Comparison of ENCODE assay signal across 9 mouse cellular contexts in genomic region chr14:57534961-57535360, GRCm38 (mm10). TPM values are rescaled to one million over a fixed set of nuclear protein-coding genes. Genes with fewer than 3 reads are reported as not detected.
DNase-seq lines count a peak whose midpoint lies in the region; ATAC-seq and TF ChIP-seq lines count a peak whose summit lies in the region.
"Had no signal": no experiment of that assay in that cellular context is flagged by ENCODE, and none has a peak within 500 bp of the region (broad histone marks: within the 10 kb centered on the region; RNA-seq: fewer than 3 reads in every experiment).

No protein-coding gene starts in this region.

- H3K36me3 ChIP-seq in E14TG2a.4 (ENCODE audit: insufficient read depth, low read length), result no peaks in the 10 kb centered on the region
- no peaks in the 10 kb centered on the region for H3K36me3 ChIP-seq in forebrain, embryonic 15.5 days
- no peaks in the 10 kb centered on the region for H3K36me3 ChIP-seq in hindbrain, embryonic 10.5 days
- H3K36me3 ChIP-seq: liver, embryonic 13.5 days had no signal

- 8% methylated on average over 8 of the region's 8 CpGs for WGBS in forebrain, embryonic 15.5 days
- WGBS in hindbrain, embryonic 10.5 days, result 8% methylated on average over 8 of the region's 8 CpGs

- H3K4me3 ChIP-seq in E14TG2a.4 (replicated peaks; ENCODE audit: low read length), result peak overlapping the region; percentile 26
- no peak overlapping the region for H3K4me3 ChIP-seq in forebrain, embryonic 15.5 days
- H3K4me3 ChIP-seq in hindbrain, embryonic 10.5 days, result no peak overlapping the region
- H3K4me3 ChIP-seq: liver, embryonic 13.5 days had no signal

- H3K9me3 ChIP-seq in E14TG2a.4 (ENCODE audit: low read length), result no peaks in the 10 kb centered on the region
- H3K9me3 ChIP-seq in forebrain, embryonic 15.5 days, result no peaks in the 10 kb centered on the region
- H3K9me3 ChIP-seq in hindbrain, embryonic 10.5 days, result no peaks in the 10 kb centered on the region
- H3K9me3 ChIP-seq: liver, embryonic 13.5 days had no signal

- peak overlapping the region; percentile 52; the same call in 1 of the 2 replicates for H3K27ac ChIP-seq in forebrain, embryonic 15.5 days (replicated peaks)
- H3K27ac ChIP-seq in hindbrain, embryonic 10.5 days, result peak overlapping the region; percentile 56; the same call in 1 of the 2 replicates
- H3K27ac ChIP-seq: liver, embryonic 13.5 days had no signal

- no peak for TF ChIP-seq CTCF in E14TG2a.4 (conservative IDR thresholded peaks at IDR 0.05; ENCODE audit: low read length)

- H3K27me3 ChIP-seq in E14TG2a.4 (ENCODE audit: insufficient read depth, low read length), result peaks cover 46% of the 10 kb centered on the region
- H3K27me3 ChIP-seq in forebrain, embryonic 15.5 days, result no peaks in the 10 kb centered on the region
- H3K27me3 ChIP-seq in hindbrain, embryonic 10.5 days (ENCODE audit: insufficient read depth, poor library complexity, severe bottlenecking), result peaks cover 55% of the 10 kb centered on the region

- peaks cover 88% of the 10 kb centered on the region for H3K4me1 ChIP-seq in E14TG2a.4 (replicated peaks; ENCODE audit: low read depth, low read length)
- H3K4me1 ChIP-seq in forebrain, embryonic 15.5 days, result peaks cover 42% of the 10 kb centered on the region
- H3K4me1 ChIP-seq in hindbrain, embryonic 10.5 days (replicated peaks), result peaks cover 35% of the 10 kb centered on the region

- ATAC-seq in cerebellum, adult (ENCODE audit: insufficient number of reproducible peaks, low FRiP score, low TSS enrichment), result peak; percentile 10; the same call in 1 of the 2 replicates
- ATAC-seq in forebrain, embryonic 15.5 days (replicated peaks), result peak; percentile 49; the same call in 1 of the 2 replicates

- no peak overlapping the region for H3K9ac ChIP-seq in forebrain, embryonic 15.5 days (replicated peaks)
- H3K9ac ChIP-seq: liver, embryonic 13.5 days had no signal

- no peak for DNase-seq in cerebellum, postnatal 4 days (ENCODE audit: low spot score in 2 of 2)
- DNase-seq in hindbrain, embryonic 10.5 days (ENCODE audit: low spot score), result no peak
- DNase-seq in lung, postnatal 4 days, result peak; percentile 54 to 83
- DNase-seq in spleen, adult 12 weeks (ENCODE audit: low spot score), result no peak
- no peak for DNase-seq in right cerebral cortex, postnatal 25 days
- DNase-seq: liver, embryonic 13.5 days had no signal

- H3K4me2 ChIP-seq in forebrain, embryonic 15.5 days (replicated peaks), result no peak overlapping the region
- H3K4me2 ChIP-seq: liver, embryonic 13.5 days had no signal

RNA-seq across cellular contexts. Expression of gene Il17d, which starts 10.4 kb away (rescaled TPM):
- 4.6 and 5.8 TPM in 2 replicates for polyA plus RNA-seq in forebrain, embryonic 15.5 days (2015; fragmentation: Nextera tagmentation; extraction: Ambion mirVana)
- 0.96 and 1.9 TPM in 2 replicates for polyA plus RNA-seq in hindbrain, embryonic 10.5 days (2016; fragmentation: Nextera tagmentation; extraction: Ambion mirVana)

RNA-seq across cellular contexts. Expression of gene Eef1akmt1, which starts 36.5 kb away (rescaled TPM):
- polyA plus RNA-seq in forebrain, embryonic 15.5 days (2015; fragmentation: Nextera tagmentation; extraction: Ambion mirVana), result 87.1 and 103 TPM in 2 replicates
- polyA plus RNA-seq in hindbrain, embryonic 10.5 days (2016; fragmentation: Nextera tagmentation; extraction: Ambion mirVana), result 107 and 111 TPM in 2 replicates

Comparison
In these comparisons a context has a peak if more than half of its experiments do, and no peak if none do; other contexts are left out.
1. DNase-seq: peak in lung, postnatal 4 days (2 of 2); none in cerebellum, postnatal 4 days (0 of 2), hindbrain, embryonic 10.5 days (single experiment), spleen, adult 12 weeks (single experiment) and right cerebral cortex, postnatal 25 days (single experiment).